Mouse (Mus musculus): ENCODE results near the gene Sash3. TPM values are rescaled to one million over a fixed set of nuclear protein-coding genes. Genes with fewer than 3 reads are reported as not detected.
A peak's percentile ranks its signal among the peaks of the same experiment; 100 is the strongest.

Gene Sash3
- polyA plus RNA-seq, 1 experiment from 2014 or later = 1.7 TPM

- H3K4me3 ChIP-seq (ENCODE audit: low read length) = no peak overlapping the region
- H3K4me1 ChIP-seq (ENCODE audit: insufficient read depth, low read length) = no peaks in the 10 kb centered on the region
- ATAC-seq (ENCODE audit: low FRiP score, low TSS enrichment) = no peak
- H3K9me3 ChIP-seq (ENCODE audit: low read length) = no peaks in the 10 kb centered on the region
- no peak overlapping the region for H3K4me2 ChIP-seq (replicated peaks; ENCODE audit: low read depth, low read length)
- no peak overlapping the region for H3K9ac ChIP-seq (replicated peaks; ENCODE audit: low read length)
- H3K27ac ChIP-seq (ENCODE audit: low read length) = no peak overlapping the region
- H3K27me3 ChIP-seq (ENCODE audit: insufficient read depth, low read length) = no peaks in the 10 kb centered on the region; the same call in 1 of the 2 replicates
- WGBS = 82% methylated on average over 6 of the region's 6 CpGs
- no peaks in the 10 kb centered on the region for H3K36me3 ChIP-seq (ENCODE audit: insufficient read depth, low read length)
Observed at GRCm38 (mm10) chrX:48155489-48155888, 9.3 kb downstream of the Sash3 start.

DNA sequence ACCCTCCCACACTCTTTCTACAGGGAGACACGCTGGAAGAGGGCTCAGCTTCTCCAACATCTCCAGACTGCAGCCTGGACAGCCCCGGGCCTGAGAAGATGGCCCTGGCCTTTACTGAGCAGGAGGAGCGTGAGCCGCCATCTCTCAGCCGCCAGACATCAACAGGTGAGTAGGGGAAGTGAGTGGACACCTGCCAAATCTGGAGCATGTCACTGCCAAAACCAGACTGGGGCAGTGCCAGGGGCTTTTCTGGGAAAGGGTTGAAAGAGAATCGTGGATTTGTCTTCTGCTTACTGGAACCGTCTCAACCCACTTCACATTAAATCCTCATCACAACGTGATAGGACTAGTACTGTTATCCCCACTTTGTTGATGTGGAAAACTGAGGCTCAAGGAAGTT, 11.2 kb downstream of the Sash3 start:
- no peak for ATAC-seq (ENCODE audit: low FRiP score, low TSS enrichment)
- no peaks in the 10 kb centered on the region for H3K9me3 ChIP-seq (ENCODE audit: low read length)
- H3K27ac ChIP-seq (ENCODE audit: low read length) = no peak overlapping the region
- H3K4me1 ChIP-seq (ENCODE audit: insufficient read depth, low read length) = no peaks in the 10 kb centered on the region
- H3K27me3 ChIP-seq (ENCODE audit: insufficient read depth, low read length) = no peaks in the 10 kb centered on the region; the same call in 1 of the 2 replicates
- WGBS = 85% methylated on average over 8 of the region's 8 CpGs
- H3K36me3 ChIP-seq (ENCODE audit: insufficient read depth, low read length) = no peaks in the 10 kb centered on the region
- H3K9ac ChIP-seq (replicated peaks; ENCODE audit: low read length) = no peak overlapping the region
- no peak overlapping the region for H3K4me2 ChIP-seq (replicated peaks; ENCODE audit: low read depth, low read length)
- no peak overlapping the region for H3K4me3 ChIP-seq (ENCODE audit: low read length)

DNA sequence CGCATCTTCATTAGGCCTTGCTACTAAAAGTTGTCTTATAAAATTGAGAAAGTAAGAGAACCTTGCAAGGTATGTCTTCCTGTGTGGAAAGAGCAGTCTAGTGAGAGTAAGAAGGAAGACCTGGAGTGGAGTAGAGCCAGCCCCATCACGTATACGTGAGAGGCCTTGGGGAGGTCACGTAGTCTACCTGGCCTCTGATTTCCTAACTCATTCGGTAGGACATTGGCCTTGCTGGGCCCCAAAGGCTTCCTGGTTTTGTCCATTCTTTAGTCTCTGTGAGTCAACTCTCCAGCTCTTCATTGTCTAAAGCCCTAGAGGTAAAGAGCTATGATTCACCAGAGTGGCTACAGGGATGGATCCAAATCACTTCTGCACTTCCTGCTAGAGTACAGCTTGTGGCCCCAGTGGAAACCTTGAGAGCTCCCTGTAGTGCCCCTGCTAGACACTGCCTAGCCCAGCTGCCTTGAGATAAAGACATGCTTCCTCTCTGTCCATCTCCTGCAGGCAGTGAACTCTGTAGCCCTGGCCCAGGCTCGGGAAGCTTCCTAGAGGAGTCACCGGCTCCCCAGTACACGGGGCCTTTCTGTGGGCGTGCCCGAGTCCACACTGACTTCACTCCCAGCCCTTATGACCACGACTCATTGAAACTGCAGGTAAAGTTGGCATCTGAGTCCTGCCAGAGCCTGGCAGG, 12.1 kb downstream of the Sash3 start:
- Histone ChIP-seq H3K36me3 (ENCODE audit: insufficient read depth, low read length) (no peaks in the 10 kb centered on the region), H3K9ac (replicated peaks; ENCODE audit: low read length) (no peak overlapping the region), H3K4me1 (ENCODE audit: insufficient read depth, low read length) (no peaks in the 10 kb centered on the region), H3K4me2 (replicated peaks; ENCODE audit: low read depth, low read length) (no peak overlapping the region), H3K27ac (ENCODE audit: low read length) (no peak overlapping the region), H3K4me3 (ENCODE audit: low read length) (no peak overlapping the region), H3K9me3 (ENCODE audit: low read length) (no peaks in the 10 kb centered on the region), H3K27me3 (ENCODE audit: insufficient read depth, low read length) (no peaks in the 10 kb centered on the region; the same call in 1 of the 2 replicates)
- WGBS = 81% methylated on average over 11 of the region's 11 CpGs
- ATAC-seq (ENCODE audit: low FRiP score, low TSS enrichment) = no peak

DNA sequence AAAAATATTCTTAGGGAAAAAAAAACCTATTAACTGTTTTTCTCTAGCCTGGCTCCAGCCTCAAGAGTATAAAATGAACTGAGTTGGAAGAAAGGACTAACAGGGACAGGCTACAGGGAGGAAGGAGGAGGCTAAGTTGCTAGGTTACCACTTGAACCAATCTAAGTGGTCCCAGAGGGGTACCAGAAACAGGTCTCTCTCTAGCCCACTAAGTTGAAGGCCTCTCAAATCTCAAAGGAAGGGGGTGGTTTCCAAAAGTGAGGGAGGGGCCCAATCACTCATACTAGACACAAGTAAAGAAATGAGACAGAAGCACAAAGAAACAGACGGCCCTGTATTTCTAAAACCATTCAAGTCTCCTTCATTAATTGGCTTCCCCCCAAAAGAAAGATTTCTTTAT, 23.7 kb downstream of the Sash3 start:
- Histone ChIP-seq H3K4me2 (replicated peaks; ENCODE audit: low read depth, low read length) (no peak overlapping the region), H3K9ac (replicated peaks; ENCODE audit: low read length) (no peak overlapping the region), H3K27me3 (ENCODE audit: insufficient read depth, low read length) (no peaks in the 10 kb centered on the region), H3K4me1 (ENCODE audit: insufficient read depth, low read length) (no peaks in the 10 kb centered on the region), H3K9me3 (ENCODE audit: low read length) (no peaks in the 10 kb centered on the region), H3K4me3 (ENCODE audit: low read length) (no peak overlapping the region), H3K36me3 (ENCODE audit: insufficient read depth, low read length) (no peaks in the 10 kb centered on the region), H3K27ac (ENCODE audit: low read length) (no peak overlapping the region)
- WGBS = 65% methylated on average over 1 of the region's 1 CpGs
- ATAC-seq (ENCODE audit: low FRiP score, low TSS enrichment) = no peak

GRCm38 (mm10) chrX:48170368-48170767, 24.1 kb downstream of the Sash3 start:
- no peak overlapping the region for H3K4me2 ChIP-seq (replicated peaks; ENCODE audit: low read depth, low read length)
- H3K4me3 ChIP-seq (ENCODE audit: low read length) = no peak overlapping the region
- no peak for ATAC-seq (ENCODE audit: low FRiP score, low TSS enrichment)
- WGBS = 39% methylated on average over 1 of the region's 1 CpGs
- no peak overlapping the region for H3K27ac ChIP-seq (ENCODE audit: low read length)
- no peaks in the 10 kb centered on the region for H3K9me3 ChIP-seq (ENCODE audit: low read length)
- H3K27me3 ChIP-seq (ENCODE audit: insufficient read depth, low read length) = no peaks in the 10 kb centered on the region
- H3K36me3 ChIP-seq (ENCODE audit: insufficient read depth, low read length) = no peaks in the 10 kb centered on the region
- no peak overlapping the region for H3K9ac ChIP-seq (replicated peaks; ENCODE audit: low read length)
- H3K4me1 ChIP-seq (ENCODE audit: insufficient read depth, low read length) = no peaks in the 10 kb centered on the region

GRCm38 (mm10) chrX:48181844-48182243, 35.6 kb downstream of the Sash3 start:
- Histone ChIP-seq H3K9me3 (ENCODE audit: low read length) (no peaks in the 10 kb centered on the region), H3K4me2 (replicated peaks; ENCODE audit: low read depth, low read length) (no peak overlapping the region), H3K4me3 (ENCODE audit: low read length) (no peak overlapping the region), H3K27ac (ENCODE audit: low read length) (no peak overlapping the region), H3K9ac (replicated peaks; ENCODE audit: low read length) (no peak overlapping the region), H3K4me1 (ENCODE audit: insufficient read depth, low read length) (no peaks in the 10 kb centered on the region), H3K27me3 (ENCODE audit: insufficient read depth, low read length) (no peaks in the 10 kb centered on the region), H3K36me3 (ENCODE audit: insufficient read depth, low read length) (0 out of 2 replicates have a peak, but pooled peaks cover 5% of the 10 kb centered on the region)
- no peak for ATAC-seq (ENCODE audit: low FRiP score, low TSS enrichment)
- WGBS = 83% methylated on average over 6 of the region's 6 CpGs

GRCm38 (mm10) chrX:48184703-48185102, 38.5 kb downstream of the Sash3 start:
- Histone ChIP-seq H3K4me1 (ENCODE audit: insufficient read depth, low read length) (no peaks in the 10 kb centered on the region), H3K4me2 (replicated peaks; ENCODE audit: low read depth, low read length) (no peak overlapping the region), H3K9me3 (ENCODE audit: low read length) (no peaks in the 10 kb centered on the region), H3K27ac (ENCODE audit: low read length) (no peak overlapping the region), H3K4me3 (ENCODE audit: low read length) (no peak overlapping the region), H3K9ac (replicated peaks; ENCODE audit: low read length) (no peak overlapping the region), H3K36me3 (ENCODE audit: insufficient read depth, low read length) (0 out of 2 replicates have a peak, but pooled peaks cover 5% of the 10 kb centered on the region), H3K27me3 (ENCODE audit: insufficient read depth, low read length) (no peaks in the 10 kb centered on the region)
- no peak for ATAC-seq (ENCODE audit: low FRiP score, low TSS enrichment)
- 90% methylated on average over 3 of the region's 3 CpGs for WGBS

- Histone ChIP-seq H3K4me1 (ENCODE audit: insufficient read depth, low read length) (no peaks in the 10 kb centered on the region), H3K36me3 (ENCODE audit: insufficient read depth, low read length) (peaks cover 6% of the 10 kb centered on the region), H3K27ac (ENCODE audit: low read length) (no peak overlapping the region), H3K4me3 (ENCODE audit: low read length) (no peak overlapping the region), H3K9me3 (ENCODE audit: low read length) (no peaks in the 10 kb centered on the region), H3K9ac (replicated peaks; ENCODE audit: low read length) (no peak overlapping the region), H3K27me3 (ENCODE audit: insufficient read depth, low read length) (no peaks in the 10 kb centered on the region), H3K4me2 (replicated peaks; ENCODE audit: low read depth, low read length) (no peak overlapping the region)
- ATAC-seq (ENCODE audit: low FRiP score, low TSS enrichment) = no peak
- WGBS = 93% methylated on average over 6 of the region's 6 CpGs
Observed at GRCm38 (mm10) chrX:48191261-48191660, 45.0 kb downstream of the Sash3 start.

DNA sequence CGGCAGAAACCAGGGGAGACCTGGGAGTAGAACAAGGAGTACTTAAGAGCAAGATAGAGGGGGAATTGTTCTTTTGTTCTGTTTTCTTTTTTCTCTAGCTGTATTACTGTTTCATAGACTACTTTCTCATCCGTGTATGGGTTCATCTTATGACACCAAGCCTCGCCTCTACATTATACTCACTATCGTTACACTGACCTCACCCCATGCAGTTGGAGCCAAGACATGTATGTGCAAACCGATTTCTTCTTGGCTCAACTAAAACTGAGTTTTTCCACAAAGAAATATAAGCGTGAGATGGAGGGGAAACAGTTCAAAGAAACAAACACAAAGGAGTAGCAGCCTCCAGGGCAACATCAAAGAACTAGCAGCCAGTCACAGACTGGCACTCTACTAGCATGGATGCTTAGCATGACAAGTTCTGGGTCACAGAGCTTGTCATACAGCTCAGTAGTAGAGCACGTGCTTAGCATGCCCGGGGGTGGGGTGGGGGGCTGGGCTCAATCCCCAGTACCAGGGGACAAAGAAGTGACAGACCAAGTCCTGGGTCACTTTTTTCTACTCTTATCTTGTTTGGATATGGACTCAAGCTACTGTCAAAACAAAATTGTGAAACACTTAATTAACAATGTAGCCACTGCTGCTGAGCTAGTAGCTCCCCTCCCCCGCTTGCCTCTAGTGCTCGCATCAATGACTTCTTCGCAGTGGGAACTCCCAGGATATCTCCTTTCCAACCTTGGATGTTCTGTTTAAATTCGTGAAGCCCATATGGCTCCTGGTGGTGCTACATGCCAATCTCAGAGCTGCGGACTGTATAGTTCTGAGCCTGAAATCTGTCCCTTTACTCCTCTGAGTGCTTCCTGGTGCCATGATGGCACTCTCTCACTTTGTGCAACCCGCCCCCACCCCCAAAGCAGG, 47.3 kb downstream of the Sash3 start:
- H3K4me3 ChIP-seq (ENCODE audit: low read length) = no peak overlapping the region
- H3K36me3 ChIP-seq (ENCODE audit: insufficient read depth, low read length) = peaks cover 6% of the 10 kb centered on the region
- no peaks in the 10 kb centered on the region for H3K9me3 ChIP-seq (ENCODE audit: low read length)
- ATAC-seq (ENCODE audit: low FRiP score, low TSS enrichment) = peak; percentile 82
- no peaks in the 10 kb centered on the region for H3K27me3 ChIP-seq (ENCODE audit: insufficient read depth, low read length)
- 61% methylated on average over 14 of the region's 14 CpGs for WGBS
- H3K4me1 ChIP-seq (ENCODE audit: insufficient read depth, low read length) = no peaks in the 10 kb centered on the region
- no peak overlapping the region for H3K9ac ChIP-seq (replicated peaks; ENCODE audit: low read length)
- no peak overlapping the region for H3K27ac ChIP-seq (ENCODE audit: low read length)
- H3K4me2 ChIP-seq (replicated peaks; ENCODE audit: low read depth, low read length) = no peak overlapping the region

DNA sequence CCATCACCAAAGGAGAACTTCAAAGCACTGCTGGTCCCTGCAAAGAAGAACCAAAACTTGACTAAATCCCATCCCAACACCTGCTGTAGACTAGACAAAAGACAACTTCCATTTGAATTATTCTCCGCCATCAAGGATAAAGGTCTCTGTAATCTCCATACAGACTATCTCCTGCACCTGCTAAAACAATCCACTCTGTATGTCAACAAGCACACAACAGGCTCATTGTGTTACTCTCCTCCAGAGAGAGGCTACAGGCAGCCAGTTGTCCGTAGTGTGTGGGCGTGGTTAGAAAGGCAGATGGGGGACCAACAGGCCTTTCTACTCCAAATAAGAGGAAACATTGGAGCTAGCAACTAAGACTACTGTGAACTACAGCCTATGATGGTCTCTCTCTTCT, 51.6 kb downstream of the Sash3 start:
- Histone ChIP-seq H3K27me3 (ENCODE audit: insufficient read depth, low read length) (no peaks in the 10 kb centered on the region), H3K36me3 (ENCODE audit: insufficient read depth, low read length) (no peaks in the 10 kb centered on the region), H3K27ac (ENCODE audit: low read length) (no peak overlapping the region), H3K9me3 (ENCODE audit: low read length) (no peaks in the 10 kb centered on the region), H3K4me1 (ENCODE audit: insufficient read depth, low read length) (no peaks in the 10 kb centered on the region), H3K4me3 (ENCODE audit: low read length) (no peak overlapping the region), H3K4me2 (replicated peaks; ENCODE audit: low read depth, low read length) (no peak overlapping the region), H3K9ac (replicated peaks; ENCODE audit: low read length) (no peak overlapping the region)
- 90% methylated on average over 3 of the region's 3 CpGs for WGBS
- ATAC-seq (ENCODE audit: low FRiP score, low TSS enrichment) = no peak

All from kidney, embryonic 16.5 days (tissue).